Mouse (Mus musculus) inflammation-experienced regulatory T-cells, adult 6 months (primary cell): Measurements from ENCODE around the gene Olfr1193. TPM values are rescaled to one million over a fixed set of nuclear protein-coding genes. Genes with fewer than 3 reads are reported as not detected.
"Not testable (repeated sequence)": the region's sequence is repeated elsewhere in the genome, so short reads cannot be mapped to it uniquely, and the experiment has no call there.

ENCODE experiments used
- ATAC-seq: one replicate; pipeline ENCODE4 v1.8.0; 2017
- polyA plus RNA-seq, 3 experiments: library from polyadenylated mRNA; unstranded; fragments of 100-300 nt; shearing (Covaris generic); gene quantifications; one replicate each; pipeline ENCODE4 v1.2.1; 2017

Gene Olfr1193
- polyA plus RNA-seq: not detected

DNA sequence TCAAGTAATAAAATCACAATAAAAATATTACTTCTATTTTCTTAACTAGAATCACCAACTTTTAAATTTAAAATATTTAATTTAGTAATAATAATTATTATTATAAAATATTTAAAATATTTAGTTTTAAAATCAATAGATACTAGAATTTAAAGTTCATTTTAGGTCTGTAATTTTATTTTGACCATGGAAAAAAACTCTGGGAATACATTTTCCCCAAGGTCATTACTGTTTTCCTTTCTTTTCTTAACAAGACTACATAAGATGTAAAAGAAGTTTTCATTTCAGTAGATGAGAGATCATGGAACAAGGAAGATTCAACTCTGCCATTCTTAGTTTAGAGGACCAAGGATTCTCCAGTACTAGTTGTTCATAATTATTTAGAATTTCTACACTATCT lies at the start of gene Olfr1193:
Gene Olfr1193 (plus strand): TSS at position 301 of the 400 bp plus-strand sequence.
- not testable (repeated sequence) for ATAC-seq

DNA sequence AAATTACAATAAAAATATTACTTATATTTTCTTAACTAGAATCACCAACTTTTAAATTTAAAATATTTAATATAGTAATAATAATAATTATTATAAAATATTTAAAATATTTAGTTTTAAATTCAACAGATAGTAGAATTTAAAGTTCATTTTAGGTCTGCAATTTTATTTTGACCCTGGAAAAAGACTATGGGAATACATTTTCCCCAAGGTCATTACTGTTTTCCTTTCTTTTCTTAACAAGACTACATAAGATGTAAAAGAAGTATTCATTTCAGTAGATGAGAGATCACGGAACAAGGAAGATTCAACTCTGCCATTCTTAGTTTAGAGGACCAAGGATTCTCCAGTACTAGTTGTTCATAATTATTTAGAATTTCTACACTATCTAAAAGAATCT lies 35.2 kb upstream of the Olfr1193 start, which contains the start of gene Olfr1191-ps1:
Gene Olfr1191-ps1 (plus strand): TSS at position 301 of the 400 bp plus-strand sequence.
- ATAC-seq: not testable (repeated sequence)

DNA sequence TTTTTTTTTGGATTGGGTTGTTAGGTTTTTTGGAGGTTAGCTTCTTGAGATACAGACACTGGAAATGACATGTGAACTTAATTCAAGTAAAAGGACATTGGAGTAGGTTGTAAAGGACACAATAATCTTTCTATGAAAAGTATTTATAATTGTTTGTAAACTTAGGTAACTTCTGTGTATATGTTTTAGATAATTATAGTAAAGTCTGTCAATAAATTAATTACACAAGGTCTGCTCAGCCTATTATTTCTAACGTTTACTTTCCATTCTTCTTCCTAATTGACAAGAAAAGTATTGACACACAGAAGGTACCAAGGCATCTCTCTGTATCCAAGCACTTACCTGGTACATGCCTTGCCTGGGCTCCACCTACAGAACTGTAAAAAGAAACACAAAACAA lies 27.2 kb upstream of the Olfr1193 start, which contains the start of gene Olfr1192-ps1:
Gene Olfr1192-ps1 (plus strand): TSS at position 301 of the 400 bp plus-strand sequence.
- no peak for ATAC-seq

DNA sequence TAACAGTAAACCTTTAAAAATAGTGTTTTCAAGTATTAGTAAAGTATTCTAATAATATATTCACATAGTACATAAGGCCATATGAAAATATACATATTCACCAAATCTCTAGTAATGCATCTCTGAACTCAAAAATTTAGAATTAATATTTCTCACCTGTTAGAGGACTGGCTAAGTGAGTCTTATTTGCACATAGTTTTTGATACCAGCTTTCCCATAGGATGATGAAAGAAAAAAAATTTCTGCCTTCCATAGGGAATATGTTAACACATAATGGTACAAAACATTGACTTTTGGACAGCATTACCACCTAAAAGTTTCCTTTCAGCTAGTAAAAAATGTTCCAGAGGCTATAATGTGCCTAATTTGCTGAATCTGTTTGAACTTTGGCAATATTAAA lies 13.7 kb downstream of the Olfr1193 start, which contains the start of gene Olfr1195:
Gene Olfr1195 (minus strand): TSS at position 101 of the 400 bp plus-strand sequence.
- ATAC-seq: no peak

DNA sequence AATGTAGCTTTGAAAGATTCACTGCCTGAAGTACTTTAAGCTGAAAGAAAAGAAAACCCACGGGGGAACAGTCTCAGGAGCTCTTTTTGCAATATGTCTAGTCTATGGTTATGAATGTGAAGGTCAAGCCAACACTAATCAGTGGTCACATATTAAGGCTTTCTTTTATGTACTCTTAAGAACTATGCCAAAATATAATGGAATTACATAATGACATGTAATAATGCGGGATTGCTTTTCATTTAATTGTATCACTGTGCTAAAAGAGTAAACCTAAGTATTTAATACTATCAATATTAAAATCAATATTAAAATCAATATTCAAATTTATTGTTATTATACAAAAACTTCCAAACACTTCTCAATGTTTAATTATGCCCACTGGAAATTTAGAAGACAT lies 29.1 kb downstream of the Olfr1193 start, which contains the start of gene Olfr1196:
Gene Olfr1196 (minus strand): TSS at position 101 of the 400 bp plus-strand sequence.
- ATAC-seq: no peak

Other genes starting within 250 kb of the Olfr1193 start
- not detected for gene Olfr1181, start 249.5 kb upstream of the Olfr1193 start, polyA plus RNA-seq
- gene Gm13757, start 226.5 kb upstream of the Olfr1193 start, polyA plus RNA-seq: not detected
- under 1 TPM in 1 of 3 experiments, not detected in 2; 0.13 TPM for gene Olfr1183, start 220.8 kb upstream of the Olfr1193 start, polyA plus RNA-seq
- not detected for gene Olfr1184, start 192.0 kb upstream of the Olfr1193 start, polyA plus RNA-seq
- not detected for gene Olfr1185-ps1, start 182.3 kb upstream of the Olfr1193 start, polyA plus RNA-seq
- not detected for gene Olfr1186, start 157.1 kb upstream of the Olfr1193 start, polyA plus RNA-seq
- not detected for gene Olfr1188, start 118.7 kb upstream of the Olfr1193 start, polyA plus RNA-seq
- not detected for gene Olfr1189, start 89.2 kb upstream of the Olfr1193 start, polyA plus RNA-seq
- not detected for gene Olfr1191-ps1, start 35.1 kb upstream of the Olfr1193 start, polyA plus RNA-seq
- gene Olfr1192-ps1, start 27.1 kb upstream of the Olfr1193 start, polyA plus RNA-seq: under 1 TPM in 1 of 3 experiments, not detected in 2; 0.08 TPM
- gene Olfr1195, start 13.6 kb downstream of the Olfr1193 start, polyA plus RNA-seq: under 1 TPM in 1 of 3 experiments, not detected in 2; 0.14 TPM
- not detected for gene Olfr1196, start 29.0 kb downstream of the Olfr1193 start, polyA plus RNA-seq
- not detected for gene Olfr1197, start 56.7 kb downstream of the Olfr1193 start, polyA plus RNA-seq
- not detected for gene Olfr1198, start 75.7 kb downstream of the Olfr1193 start, polyA plus RNA-seq
- not detected for gene Olfr1199, start 84.8 kb downstream of the Olfr1193 start, polyA plus RNA-seq
- gene Olfr1200, start 94.9 kb downstream of the Olfr1193 start, polyA plus RNA-seq: not detected
- not detected for gene Olfr1201, start 117.4 kb downstream of the Olfr1193 start, polyA plus RNA-seq
- not detected for gene Olfr1202, start 138.9 kb downstream of the Olfr1193 start, polyA plus RNA-seq
- not detected for gene Olfr1205, start 154.1 kb downstream of the Olfr1193 start, polyA plus RNA-seq
- gene Olfr1204, start 173.7 kb downstream of the Olfr1193 start, polyA plus RNA-seq: not detected
- under 1 TPM in 1 of 3 experiments, not detected in 2; 0.62 TPM for gene Olfr1206, start 187.6 kb downstream of the Olfr1193 start, polyA plus RNA-seq
- gene Olfr1208, start 226.7 kb downstream of the Olfr1193 start, polyA plus RNA-seq: not detected
- gene Olfr1209, start 239.5 kb downstream of the Olfr1193 start, polyA plus RNA-seq: not detected